Mouse (Mus musculus): ENCODE results near the gene Myo15b. TPM values are rescaled to one million over a fixed set of nuclear protein-coding genes. Genes with fewer than 3 reads are reported as not detected.

The Myo15b gene
- total RNA-seq, 2 experiments from 2014 or later, result not detected

GRCm38 (mm10) chr11:115902831-115903230 is 44.6 kb downstream of the Myo15b start:
- DNase-seq, result peak; percentile 68
- intact Hi-C loops (cut with DNase I), result no loop called here
- TF ChIP-seq CTCF (IDR thresholded peaks at IDR 0.05), result no peak
- Histone ChIP-seq H3K27ac (peak overlapping the region; percentile 70), H3K4me3 (no peak overlapping the region)

DNA sequence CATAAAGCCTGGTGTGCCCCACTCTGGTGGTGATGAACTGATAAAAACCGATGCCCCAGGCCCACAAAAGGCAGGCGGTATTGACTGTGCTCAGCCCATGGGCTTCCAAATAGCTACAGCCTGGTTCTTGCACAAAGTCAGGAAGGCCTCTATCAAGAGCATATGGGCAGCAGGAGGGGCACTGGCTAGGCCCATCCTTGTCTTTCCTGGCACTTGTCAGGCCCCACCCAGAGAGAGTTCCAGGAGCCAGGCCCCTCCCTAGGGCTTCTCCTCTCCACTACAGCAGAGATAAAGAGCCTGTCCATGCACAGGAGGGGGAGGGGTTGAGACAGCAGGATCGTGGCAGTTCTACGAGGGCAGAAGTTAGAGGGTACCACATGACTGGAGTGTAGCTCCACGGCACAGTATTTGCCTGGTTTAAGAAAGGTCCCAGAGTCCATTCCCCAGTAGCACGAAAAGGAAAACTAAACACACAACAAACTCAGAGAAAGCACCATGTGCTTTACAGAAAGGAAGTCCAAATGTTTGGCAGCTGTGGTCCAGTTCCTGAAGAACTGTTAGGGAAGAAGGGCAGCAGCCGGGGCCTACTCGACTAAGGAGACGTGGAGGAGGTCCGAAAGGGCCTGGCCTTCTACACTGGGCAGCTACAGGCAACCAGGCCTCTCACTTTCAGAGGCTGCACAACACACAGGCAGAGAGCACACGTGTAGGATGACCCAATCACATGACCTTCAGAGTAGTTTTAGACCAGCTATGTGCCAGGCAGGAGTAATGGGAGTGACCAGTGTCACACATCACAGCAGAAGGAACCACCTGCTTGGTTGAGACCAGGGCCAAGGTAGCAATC is 45.4 kb downstream of the Myo15b start:
- Histone ChIP-seq H3K4me3 (no peak overlapping the region), H3K27ac (peak overlapping the region; percentile 70)
- intact Hi-C loops (cut with DNase I), result no loop called here
- TF ChIP-seq CTCF (IDR thresholded peaks at IDR 0.05), result no peak
- DNase-seq, result no peak

- Histone ChIP-seq H3K27ac (peak overlapping the region; percentile 70; the same call in 1 of the 2 replicates), H3K4me3 (no peak overlapping the region)
- no peak for TF ChIP-seq CTCF (IDR thresholded peaks at IDR 0.05)
- intact Hi-C loops (cut with DNase I), result no loop called here
- DNase-seq, result no peak
These were observed 46.2 kb downstream of the Myo15b start for GRCm38 (mm10) chr11:115904231-115904955.

DNA sequence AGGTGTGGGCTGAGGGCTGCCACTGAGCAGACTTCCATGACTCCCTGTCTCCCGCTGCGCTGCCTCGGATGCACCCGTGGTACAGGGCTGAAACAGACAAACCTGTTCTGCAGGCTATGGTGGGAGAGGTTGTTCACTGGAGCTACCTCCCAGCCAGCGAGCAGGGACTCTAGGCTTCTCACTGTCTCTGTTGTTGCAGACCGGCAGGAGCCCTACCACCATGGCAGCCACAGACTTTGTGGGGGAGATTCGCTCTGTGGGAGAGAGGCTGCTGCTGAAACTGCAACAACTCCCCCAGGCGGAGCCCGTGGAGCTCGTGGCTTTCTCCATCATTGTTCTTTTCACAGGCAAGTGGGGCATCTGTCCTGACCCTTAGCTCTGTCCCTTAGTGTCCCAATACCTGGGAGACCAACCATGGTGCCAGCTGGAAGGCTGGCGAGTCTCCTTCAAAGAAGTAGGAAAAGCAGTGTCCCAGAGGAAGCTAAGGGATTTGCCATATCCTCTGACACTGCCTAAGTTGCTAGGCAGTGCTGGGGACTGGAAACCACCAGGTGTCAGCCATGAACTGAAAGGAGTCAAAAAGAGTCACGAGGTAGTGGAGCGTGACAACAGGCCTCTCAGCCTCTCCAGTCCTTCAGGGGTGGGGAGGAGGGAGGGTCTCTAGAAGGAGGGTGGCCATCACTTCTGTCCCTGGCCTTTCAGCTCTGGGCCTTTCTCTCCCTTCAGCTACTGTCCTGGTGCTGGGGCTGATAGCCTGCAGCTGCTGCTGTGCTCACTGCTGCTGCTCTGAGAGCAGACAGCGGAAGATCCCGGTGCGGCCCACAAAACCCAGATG is 47.0 kb downstream of the Myo15b start:
- DNase-seq, result no peak
- no peak for TF ChIP-seq CTCF (IDR thresholded peaks at IDR 0.05)
- intact Hi-C loops (cut with DNase I), result no loop called here
- H3K27ac ChIP-seq, result no peak overlapping the region
- H3K4me3 ChIP-seq, result no peak overlapping the region

DNA sequence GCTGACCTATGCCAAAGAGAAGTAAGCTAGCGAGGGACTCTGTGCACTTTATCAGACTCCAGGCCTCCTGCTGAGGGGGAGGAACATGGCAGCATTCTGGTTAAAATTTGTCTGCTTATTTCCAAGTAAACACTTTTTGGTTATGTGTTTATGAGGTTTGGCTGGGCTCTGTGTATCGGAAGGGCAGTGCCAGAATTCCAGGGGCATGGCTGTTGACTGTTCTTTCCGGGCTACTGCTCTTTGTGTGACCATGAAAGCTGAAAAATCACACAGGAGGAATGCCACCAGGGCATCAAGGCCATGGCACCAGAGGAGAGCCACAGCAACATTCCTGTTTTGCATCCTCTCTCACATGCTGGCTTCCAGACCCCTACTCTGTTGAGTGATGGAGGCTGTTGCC is 47.9 kb downstream of the Myo15b start:
- TF ChIP-seq CTCF (IDR thresholded peaks at IDR 0.05), result no peak
- Histone ChIP-seq H3K27ac (no peak overlapping the region), H3K4me3 (no peak overlapping the region)
- intact Hi-C loops (cut with DNase I), result no loop called here
- no peak for DNase-seq

DNA sequence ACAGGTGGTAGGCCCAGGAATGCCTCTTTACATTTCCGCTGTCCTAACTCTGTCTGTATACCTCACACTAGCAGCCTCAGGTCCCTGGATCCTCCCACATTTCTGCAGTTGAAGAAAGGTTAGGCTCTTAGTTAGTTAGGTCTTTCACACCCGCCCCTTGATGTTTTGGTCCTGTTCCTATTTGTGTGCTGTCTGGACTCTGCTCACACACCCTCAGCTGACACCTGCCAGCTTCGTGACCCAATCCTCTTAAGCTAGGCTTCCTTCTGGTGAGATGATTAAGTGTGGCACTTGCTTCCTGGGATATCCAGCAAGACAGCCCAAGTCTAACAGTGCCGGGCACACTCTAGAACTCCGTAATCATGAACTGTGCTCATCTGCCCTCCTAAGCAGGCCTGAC is 48.3 kb downstream of the Myo15b start:
- DNase-seq, result no peak
- Histone ChIP-seq H3K27ac (no peak overlapping the region), H3K4me3 (no peak overlapping the region)
- TF ChIP-seq CTCF (IDR thresholded peaks at IDR 0.05), result no peak
- intact Hi-C loops (cut with DNase I), result no loop called here

GRCm38 (mm10) chr11:115911134-115911561 is 52.9 kb downstream of the Myo15b start:
- intact Hi-C loops (cut with DNase I), result no loop called here
- no peak overlapping the region for H3K27ac ChIP-seq
- no peak overlapping the region for H3K4me3 ChIP-seq
- no peak for DNase-seq
- TF ChIP-seq CTCF (IDR thresholded peaks at IDR 0.05), result no peak

DNA sequence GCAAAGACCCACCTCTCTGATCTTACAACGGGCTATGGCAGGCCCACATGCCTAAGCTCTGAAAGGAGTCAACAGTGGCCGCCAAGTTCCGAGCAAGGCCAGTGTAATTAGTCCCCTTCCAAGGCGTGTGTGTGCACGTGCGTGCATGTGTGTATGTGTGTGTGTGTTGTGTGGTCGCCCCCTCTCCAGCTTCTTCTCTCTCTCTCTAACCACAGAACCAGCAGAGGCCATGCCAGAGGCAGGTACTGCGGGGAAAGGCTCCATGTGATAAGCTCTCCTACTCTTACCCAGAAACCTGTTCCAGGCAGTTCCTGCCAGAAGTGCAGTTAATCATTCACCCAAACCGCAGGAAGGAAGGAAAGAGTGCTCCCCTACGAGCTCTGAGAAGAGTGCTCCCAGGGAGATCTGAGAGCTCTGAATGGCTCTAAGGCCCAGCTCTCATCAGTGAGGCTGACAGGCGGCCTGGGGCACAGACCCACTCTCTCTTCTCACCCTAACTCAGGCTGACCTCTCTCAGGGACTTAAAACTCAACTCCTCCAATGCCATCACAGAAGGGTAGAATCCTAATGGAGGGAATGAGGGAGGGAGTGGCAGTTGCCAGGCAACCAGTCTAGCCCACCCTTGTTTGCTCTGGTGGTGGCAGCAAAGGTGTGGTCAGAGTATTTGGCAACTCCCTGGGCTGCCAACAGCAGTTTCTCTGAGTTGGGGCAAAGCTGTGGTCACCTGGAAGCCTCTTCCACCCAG is 53.6 kb downstream of the Myo15b start, which contains the start of gene Smim6:
Gene Smim6, plus strand, starts transcription at position 386 of the 745 bp plus-strand sequence.
- no peak within 1 kb of the TSS for H3K27ac ChIP-seq
- no peak for TF ChIP-seq CTCF (IDR thresholded peaks at IDR 0.05)

DNA sequence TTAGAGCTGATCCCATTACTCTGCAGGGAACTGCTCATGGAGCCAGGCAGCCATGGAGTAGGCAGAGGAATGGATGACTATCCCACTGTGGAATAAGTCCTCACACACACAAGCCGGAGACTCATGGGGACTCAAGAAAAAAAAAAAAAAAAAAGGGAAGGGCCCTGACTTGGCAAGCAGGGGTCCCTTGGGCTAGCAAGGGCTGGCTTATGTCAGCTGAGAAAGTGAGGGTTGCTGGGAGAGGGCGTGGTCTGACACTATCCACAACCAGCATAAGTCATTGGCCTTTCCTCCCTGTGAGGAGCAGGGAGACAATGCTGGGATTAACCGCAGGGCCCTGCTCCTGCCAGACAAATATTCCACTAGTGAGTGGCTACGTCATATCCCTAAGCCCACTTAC is 58.4 kb downstream of the Myo15b start:
- H3K4me3 ChIP-seq, result no peak overlapping the region
- TF ChIP-seq CTCF (IDR thresholded peaks at IDR 0.05), result no peak
- intact Hi-C loops (cut with DNase I), result no loop called here
- no peak overlapping the region for H3K27ac ChIP-seq
- no peak for DNase-seq

More for the DNA sequence above, 53.6 kb downstream of the Myo15b start, which contains the start of gene Smim6:
- no peak within 1 kb of the TSS for H3K4me3 ChIP-seq
- intact Hi-C loops (cut with DNase I), result no loop called here
- DNase-seq, result no peak

DNA sequence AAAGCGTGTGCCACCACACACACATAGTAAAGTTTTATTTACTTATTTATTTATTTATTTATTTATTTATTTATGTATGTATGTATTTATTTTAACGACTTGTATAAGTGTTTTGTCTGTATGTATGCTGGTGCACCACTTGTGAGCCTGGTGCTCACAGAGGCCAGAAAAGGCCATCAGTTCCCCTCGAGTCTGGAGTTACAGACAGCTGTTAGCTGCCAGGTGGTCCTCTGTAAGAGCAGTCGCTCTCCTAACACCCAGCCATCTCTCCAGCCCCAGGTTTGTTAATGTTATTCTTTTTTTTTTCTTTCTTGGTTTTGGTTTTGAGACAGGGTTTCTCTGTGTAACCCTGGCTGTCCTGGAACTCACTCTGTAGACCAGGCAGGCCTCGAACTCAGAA is 60.4 kb downstream of the Myo15b start:
- intact Hi-C loops (cut with DNase I), result no loop called here
- no peak for TF ChIP-seq CTCF (IDR thresholded peaks at IDR 0.05)
- H3K4me3 ChIP-seq, result no peak overlapping the region
- no peak overlapping the region for H3K27ac ChIP-seq
- no peak for DNase-seq

- no peak for TF ChIP-seq CTCF (IDR thresholded peaks at IDR 0.05)
- intact Hi-C loops (cut with DNase I), result no loop called here
- DNase-seq, result no peak
- H3K4me3 ChIP-seq, result no peak overlapping the region
- H3K27ac ChIP-seq, result no peak overlapping the region
These were observed 60.9 kb downstream of the Myo15b start for GRCm38 (mm10) chr11:115919073-115919472.
